Mouse (Mus musculus) bone marrow, adult 2 months (tissue): ENCODE results near the gene Gcdh.

Experiments
- CTCF ChIP-seq: fragments of 200-500 bp; IDR thresholded peaks from 2 replicates; pipeline ENCODE4 v1.5.1; 2011; ENCODE audit warnings: low read length, control low read depth; ENCODE audit not compliant: control insufficient read depth, insufficient read depth
- POLR2A ChIP-seq: fragments of 200-500 bp; IDR thresholded peaks from 2 replicates; pipeline ENCODE4 v1.6.1; 2011; ENCODE audit warnings: low read depth, mild to moderate bottlenecking, control low read depth, low read length, borderline replicate concordance; ENCODE audit not compliant: control insufficient read depth

DNA sequence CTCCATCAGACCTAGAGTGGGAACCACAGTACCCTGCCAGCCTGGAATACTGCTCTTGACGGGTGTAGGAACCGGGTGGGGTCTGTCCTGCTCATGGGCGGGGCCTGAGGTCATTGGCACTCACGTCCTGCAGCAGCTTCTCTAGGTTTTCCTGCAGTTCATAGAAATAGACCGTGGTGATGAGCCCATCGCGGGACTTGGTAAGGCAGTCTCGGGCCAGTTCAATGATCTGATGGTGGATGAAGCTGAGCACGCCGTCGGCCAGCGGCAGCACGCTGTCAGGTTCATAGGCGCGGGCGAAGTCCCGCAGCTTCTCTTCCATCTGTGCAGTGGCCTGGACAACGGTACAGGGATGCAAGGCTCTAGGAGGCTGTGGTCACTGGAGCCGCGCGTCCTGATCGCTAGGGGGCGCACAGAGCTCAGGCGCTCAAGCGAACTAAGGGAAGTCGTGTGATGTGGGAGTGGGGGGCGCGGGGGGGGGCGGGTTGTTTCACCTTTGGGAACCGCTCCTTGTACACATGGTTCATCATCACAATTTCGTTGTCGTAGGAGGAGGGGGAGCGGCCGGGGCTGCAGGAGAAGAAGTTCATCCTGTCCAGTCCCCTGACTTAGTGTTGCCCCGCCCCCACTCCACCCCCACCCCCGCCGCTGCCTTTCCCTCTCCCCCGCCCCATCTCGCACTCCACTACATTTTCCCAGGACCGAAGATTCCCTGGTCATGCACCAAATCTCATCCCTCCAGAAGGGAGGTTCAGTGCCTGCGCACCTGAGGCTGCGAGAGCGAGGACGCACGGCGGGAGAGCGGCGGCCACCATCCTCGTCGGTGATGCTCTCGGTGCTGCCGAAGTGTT lies 35.0 kb upstream of the Gcdh start:
- TF ChIP-seq CTCF (peak; percentile 82), POLR2A (no peak)
